14 mouse cellular contexts compared by ENCODE assay signal in the genomic region with DNA sequence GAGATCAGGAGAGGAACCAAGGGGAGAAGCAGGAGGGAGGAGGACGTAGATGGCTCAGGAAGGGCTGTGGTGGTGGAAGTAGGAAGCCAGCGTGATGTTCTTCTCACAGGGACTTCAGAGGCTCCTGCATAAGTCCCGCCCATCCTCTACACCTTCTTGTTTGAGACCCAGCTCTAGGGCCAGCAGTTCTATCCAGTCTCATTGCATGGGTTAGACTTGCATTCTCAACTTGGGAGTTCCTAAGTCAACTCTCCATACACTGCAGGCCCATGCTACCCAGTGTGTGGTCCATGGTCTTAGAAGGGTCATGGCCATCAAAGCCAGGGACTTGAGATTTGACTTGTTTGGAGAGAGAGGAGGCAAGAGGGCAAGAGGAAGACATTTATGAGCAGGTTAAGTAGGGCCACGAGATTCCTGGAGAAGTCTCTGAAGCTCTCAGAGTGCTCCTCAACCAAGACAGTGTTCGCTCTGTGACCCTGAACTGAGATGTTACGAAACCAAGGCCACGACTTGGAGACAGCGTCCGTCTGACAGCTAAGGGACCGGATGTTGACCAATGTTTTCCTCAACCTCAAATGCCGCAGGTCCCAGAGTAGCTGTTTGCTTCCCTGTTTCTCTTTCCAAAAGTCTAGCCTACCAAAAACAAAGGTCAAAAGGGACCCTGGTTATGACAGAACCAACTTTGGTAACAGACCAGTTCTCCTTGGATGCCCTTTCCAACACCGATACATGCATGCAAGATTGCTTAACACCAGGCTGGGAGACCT. TPM values are rescaled to one million over a fixed set of nuclear protein-coding genes. Genes with fewer than 3 reads are reported as not detected.
DNase-seq lines count a peak whose midpoint lies in the region; ATAC-seq lines count a peak whose summit lies in the region.
"Had no signal": no experiment of that assay in that cellular context is flagged by ENCODE, and none has a peak within 500 bp of the region (broad histone marks: within the 10 kb centered on the region; RNA-seq: fewer than 3 reads in every experiment).

No protein-coding gene starts in this region.

- no peaks in the 10 kb centered on the region for H3K36me3 ChIP-seq in kidney, embryonic 14.5 days (ENCODE audit: control insufficient read depth, insufficient read depth, low read length)
- H3K36me3 ChIP-seq in limb, embryonic 10.5 days: no peaks in the 10 kb centered on the region
- H3K36me3 ChIP-seq: embryonic facial prominence, embryonic 15.5 days had no signal

- ATAC-seq in kidney, embryonic 14.5 days (ENCODE audit: low FRiP score, low TSS enrichment): no peak
- ATAC-seq in granulocyte monocyte progenitor cell, adult 5-6 weeks (replicated peaks; ENCODE audit: poor library complexity, severe bottlenecking): peak; percentile 82
- peak; percentile 89 for ATAC-seq in megakaryocyte, adult 5-6 weeks (ENCODE audit: poor library complexity, severe bottlenecking)
- ATAC-seq: activated CD4-positive, CD25-positive, alpha-beta regulatory T cell, adult 4 months; intestine, postnatal 0 days had no signal

- DNase-seq in kidney, adult 18-20 months: peak; percentile 32
- DNase-seq in limb, embryonic 10.5 days (ENCODE audit: low spot score): no peak
- DNase-seq in spleen, postnatal 14 days (ENCODE audit: low spot score in 2 of 2): no peak
- no peak for DNase-seq in testis, postnatal 10 days (ENCODE audit: low spot score)
- DNase-seq: cerebellum, adult 8-10 months; liver; midbrain, embryonic 14.5 days had no signal

- H3K4me2 ChIP-seq in kidney, embryonic 14.5 days (replicated peaks; ENCODE audit: low read depth, low read length): no peak overlapping the region
- H3K4me2 ChIP-seq: embryonic facial prominence, embryonic 15.5 days had no signal

- H3K27me3 ChIP-seq in kidney, embryonic 14.5 days (ENCODE audit: control insufficient read depth, insufficient read depth, low read length): no peaks in the 10 kb centered on the region
- no peaks in the 10 kb centered on the region for H3K27me3 ChIP-seq in limb, embryonic 10.5 days (ENCODE audit: low read depth, poor library complexity, severe bottlenecking)
- H3K27me3 ChIP-seq: embryonic facial prominence, embryonic 15.5 days had no signal

- no peak overlapping the region for H3K27ac ChIP-seq in kidney, embryonic 14.5 days (ENCODE audit: low read depth, low read length)
- H3K27ac ChIP-seq in limb, embryonic 10.5 days: peak overlapping the region; percentile 32; the same call in 1 of the 2 replicates

- no peak overlapping the region for H3K4me3 ChIP-seq in kidney, embryonic 14.5 days (ENCODE audit: low read length)
- H3K4me3 ChIP-seq in limb, embryonic 10.5 days: no peak overlapping the region
- H3K4me3 ChIP-seq: embryonic facial prominence, embryonic 15.5 days had no signal

- 89% methylated on average over 12 of the region's 12 CpGs for WGBS in kidney, embryonic 14.5 days
- 90% methylated on average over 12 of the region's 12 CpGs for WGBS in limb, embryonic 10.5 days

- H3K4me1 ChIP-seq in kidney, embryonic 14.5 days (ENCODE audit: control insufficient read depth, insufficient read depth, low read length): 0 out of 2 replicates have a peak, but pooled peaks cover 5% of the 10 kb centered on the region
- peaks cover 30% of the 10 kb centered on the region for H3K4me1 ChIP-seq in limb, embryonic 10.5 days

- H3K9ac ChIP-seq in kidney, embryonic 14.5 days (ENCODE audit: low read depth, low read length): no peak overlapping the region
- H3K9ac ChIP-seq: embryonic facial prominence, embryonic 15.5 days had no signal

- no peaks in the 10 kb centered on the region for H3K9me3 ChIP-seq in kidney, embryonic 14.5 days (ENCODE audit: control insufficient read depth, low read length)
- no peaks in the 10 kb centered on the region for H3K9me3 ChIP-seq in limb, embryonic 10.5 days (replicated peaks)
- H3K9me3 ChIP-seq: embryonic facial prominence, embryonic 15.5 days had no signal

RNA-seq across cellular contexts. Expression of a gene that starts 56.7 kb away (rescaled TPM):
- polyA plus RNA-seq in kidney, embryonic 14.5 days (2014; fragmentation: Nextera tagmentation; extraction: Ambion mirVana): 19.2 and 20.8 TPM in 2 replicates
- 0.85 TPM in 1 of 2 replicates, not detected in the other for total RNA-seq in granulocyte monocyte progenitor cell, adult 5-6 weeks (2014; fragmentation: Nextera tagmentation)
- total RNA-seq in granulocyte monocyte progenitor cell, adult 5-6 weeks (2017): not detected in 2 replicates
- 29.8 and 112 TPM in 2 replicates for polyA plus RNA-seq in limb, embryonic 10.5 days (2016; fragmentation: Nextera tagmentation; extraction: Ambion mirVana)
- total RNA-seq in megakaryocyte, adult 5-6 weeks (2015): 0.14 and 0.78 TPM in 2 replicates
- total RNA-seq in megakaryocyte, adult 5-6 weeks (2017): 0.11 and 0.28 TPM in 2 replicates
- total RNA-seq: neutrophil, adult 5-6 weeks had no signal
- polyA plus RNA-seq: activated CD4-positive, CD25-positive, alpha-beta regulatory T cell, adult 4 months had no signal
